Mouse (Mus musculus) frontal cortex, postnatal 10 days (tissue): ENCODE measurements at regions not wholly inside any gene's neighbourhood (a gene's known extent, or its start where the extent isn't known, plus 50 kb on each side); places are given as distances from the start of the nearest gene placed in this dataset.

Source experiments
- DNase-seq, 2 experiments: peaks; one replicate each; pipeline ENCODE4 v3.0.0; 2022; ENCODE audit warnings: low spot score in 2 of 2, mixed read lengths in 1 of 2

GRCm38 (mm10) chr9:120765292-120765691 lies 163.7 kb upstream of the Ctnnb1 start:
- no peak for DNase-seq

- no peak for DNase-seq
These were observed 162.1 kb upstream of the Ctnnb1 start for GRCm38 (mm10) chr9:120766881-120767280.

- DNase-seq, result no peak
These were observed 161.6 kb upstream of the Ctnnb1 start for GRCm38 (mm10) chr9:120767396-120767795.

GRCm38 (mm10) chr9:120769056-120769455 lies 160.0 kb upstream of the Ctnnb1 start:
- DNase-seq, result no peak

- DNase-seq, result no peak
These were observed 159.3 kb upstream of the Ctnnb1 start for GRCm38 (mm10) chr9:120769679-120770078.

- no peak for DNase-seq
These were observed 158.1 kb upstream of the Ctnnb1 start for GRCm38 (mm10) chr9:120770886-120771285.

- no peak for DNase-seq
These were observed 157.0 kb upstream of the Ctnnb1 start for GRCm38 (mm10) chr9:120771896-120772530.

- DNase-seq, result no peak
These were observed 154.8 kb upstream of the Ctnnb1 start for GRCm38 (mm10) chr9:120774251-120774650.

- no peak for DNase-seq
These were observed 154.2 kb upstream of the Ctnnb1 start for GRCm38 (mm10) chr9:120774772-120775171.

GRCm38 (mm10) chr9:120775721-120776120 lies 153.3 kb upstream of the Ctnnb1 start:
- DNase-seq, result no peak

GRCm38 (mm10) chr9:120776456-120777001 lies 152.5 kb upstream of the Ctnnb1 start:
- no peak for DNase-seq

GRCm38 (mm10) chr9:120777016-120777415 lies 152.0 kb upstream of the Ctnnb1 start:
- no peak for DNase-seq

GRCm38 (mm10) chr9:120777501-120777900 lies 151.5 kb upstream of the Ctnnb1 start:
- DNase-seq, result no peak

- no peak for DNase-seq
These were observed 150.6 kb upstream of the Ctnnb1 start for GRCm38 (mm10) chr9:120778423-120778822.

- DNase-seq, result no peak
These were observed 134.8 kb upstream of the Ctnnb1 start for GRCm38 (mm10) chr9:120794210-120794609.

GRCm38 (mm10) chr9:120796111-120796880 lies 132.7 kb upstream of the Ctnnb1 start:
- no peak for DNase-seq

GRCm38 (mm10) chr9:120797996-120798663 lies 130.9 kb upstream of the Ctnnb1 start:
- peak in 1 of 2 experiments; percentile 54 for DNase-seq

GRCm38 (mm10) chr9:120798901-120799300 lies 130.1 kb upstream of the Ctnnb1 start:
- DNase-seq, result no peak

- no peak for DNase-seq
These were observed 126.4 kb upstream of the Ctnnb1 start for GRCm38 (mm10) chr9:120802646-120803045.

- DNase-seq, result no peak
These were observed 124.2 kb upstream of the Ctnnb1 start for GRCm38 (mm10) chr9:120804760-120805294.

GRCm38 (mm10) chr9:120808741-120809425 lies 120.1 kb upstream of the Ctnnb1 start:
- no peak for DNase-seq

- DNase-seq, result no peak
These were observed 117.5 kb upstream of the Ctnnb1 start for GRCm38 (mm10) chr9:120811522-120811921.
